Mouse (Mus musculus) forebrain, embryonic 11.5 days (tissue): Measurements from ENCODE around the gene Gpr146. TPM values are rescaled to one million over a fixed set of nuclear protein-coding genes. Genes with fewer than 3 reads are reported as not detected.
A peak's percentile ranks its signal among the peaks of the same experiment; 100 is the strongest.
"Not testable (repeated sequence)": the region's sequence is repeated elsewhere in the genome, so short reads cannot be mapped to it uniquely, and the experiment has no call there.

ENCODE experiments used
- ATAC-seq: fragments of 200-750 bp; cut with Nextera tagmentation; replicated peaks from 2 replicates; pipeline ENCODE4 v1.8.0; 2017; ENCODE audit warnings: moderate TSS enrichment; ENCODE audit not compliant: low FRiP score
- DNase-seq: peaks from one replicate; pipeline ENCODE4 v3.0.0-alpha.2; 2017; ENCODE audit warnings: low spot score
- H3K27ac ChIP-seq: fragments of 300-500 bp; sonication (generic); 2 replicates; pipeline ENCODE4 v1.5.1; 2014; ENCODE audit warnings: low read depth, low read length
- H3K27me3 ChIP-seq: fragments of 300-500 bp; sonication (generic); 2 replicates; pipeline ENCODE4 v1.6.1; 2014; ENCODE audit warnings: mild to moderate bottlenecking, low read length, mixed read lengths; ENCODE audit not compliant: control insufficient read depth, insufficient read depth
- H3K36me3 ChIP-seq: fragments of 300-500 bp; sonication (generic); 2 replicates; pipeline ENCODE4 v1.6.1; 2014; ENCODE audit warnings: mild to moderate bottlenecking, low read length, moderate library complexity, mixed read lengths; ENCODE audit not compliant: control insufficient read depth, insufficient read depth
- H3K4me1 ChIP-seq: fragments of 300-500 bp; sonication (generic); replicated peaks from 2 replicates; pipeline ENCODE4 v1.6.1; 2014; ENCODE audit warnings: low read length, mixed read lengths; ENCODE audit not compliant: control insufficient read depth, insufficient read depth
- H3K4me2 ChIP-seq: fragments of 300-500 bp; sonication (generic); 2 replicates; pipeline ENCODE4 v1.6.1; 2014; ENCODE audit warnings: low read depth, mild to moderate bottlenecking, low read length, moderate library complexity, mixed read lengths; ENCODE audit not compliant: severe bottlenecking
- H3K4me3 ChIP-seq: fragments of 300-500 bp; sonication (generic); 2 replicates; pipeline ENCODE4 v1.5.1; 2014; ENCODE audit warnings: low read depth, low read length
- H3K9ac ChIP-seq: fragments of 300-500 bp; sonication (generic); 2 replicates; pipeline ENCODE4 v1.6.1; 2014; ENCODE audit warnings: low read length
- H3K9me3 ChIP-seq: fragments of 300-500 bp; sonication (generic); 2 replicates; pipeline ENCODE4 v1.6.1; 2016; ENCODE audit warnings: low read length, mixed read lengths; ENCODE audit not compliant: control insufficient read depth
- WGBS: fragments of 180-500 bp; shearing (Covaris S2); extraction: QIAGEN DNeasy Blood & Tissue Kit; methylation state at CpG from one replicate; pipeline ENCODE4 v1.1.7; 2014; 5-methylcytosine and 5-hydroxymethylcytosine counted together
- polyA plus RNA-seq: library from polyadenylated mRNA; unstranded; fragments of >200 nt; fragmentation: Nextera tagmentation; extraction: Ambion mirVana; gene quantifications from 2 replicates; pipeline ENCODE4 v1.2.1, GENCODE M21; 2014

Gene Gpr146
- polyA plus RNA-seq, result 1.8 and 1.9 TPM in 2 replicates

- Histone ChIP-seq H3K36me3 (no peaks in the 10 kb centered on the region), H3K27ac (no peak within 1 kb of the TSS), H3K9me3 (no peaks in the 10 kb centered on the region), H3K4me1 (peaks cover 2% of the 10 kb centered on the region; the same call in 1 of the 2 replicates), H3K4me3 (no peak within 1 kb of the TSS), H3K4me2 (no peak within 1 kb of the TSS), H3K27me3 (no peaks in the 10 kb centered on the region), H3K9ac (no peak within 1 kb of the TSS)
- ATAC-seq, result no peak
- DNase-seq, result no peak
- 86% methylated on average over 18 of the region's 18 CpGs for WGBS
Observed at GRCm38 (mm10) chr5:139377468-139378270, at the start of gene Gpr146. Gene Gpr146 (plus strand): TSS chr5:139377697.

- WGBS, result 71% methylated on average over 7 of the region's 7 CpGs
- no peak for DNase-seq
- Histone ChIP-seq H3K27ac (no peak overlapping the region), H3K9ac (no peak overlapping the region), H3K27me3 (peaks cover 5% of the 10 kb centered on the region), H3K9me3 (no peaks in the 10 kb centered on the region), H3K4me1 (no peaks in the 10 kb centered on the region), H3K4me2 (no peak overlapping the region), H3K4me3 (no peak overlapping the region), H3K36me3 (no peaks in the 10 kb centered on the region)
- no peak for ATAC-seq
Observed at GRCm38 (mm10) chr5:139330766-139331165, 46.7 kb upstream of the Gpr146 start.

- peak; percentile 89 for DNase-seq
- Histone ChIP-seq H3K9me3 (no peaks in the 10 kb centered on the region), H3K27me3 (no peaks in the 10 kb centered on the region; the same call in 1 of the 2 replicates), H3K27ac (no peak overlapping the region), H3K4me3 (no peak overlapping the region), H3K4me1 (no peaks in the 10 kb centered on the region), H3K9ac (no peak overlapping the region), H3K36me3 (no peaks in the 10 kb centered on the region), H3K4me2 (no peak overlapping the region)
- ATAC-seq, result no peak; the same call in 1 of the 2 replicates
- 19% methylated on average over 8 of the region's 8 CpGs for WGBS
Observed at GRCm38 (mm10) chr5:139331742-139332141, 45.8 kb upstream of the Gpr146 start.

GRCm38 (mm10) chr5:139332590-139333272 lies 44.8 kb upstream of the Gpr146 start:
- DNase-seq, result no peak
- Histone ChIP-seq H3K27me3 (no peaks in the 10 kb centered on the region), H3K4me2 (no peak overlapping the region), H3K9me3 (no peaks in the 10 kb centered on the region), H3K36me3 (peaks cover 2% of the 10 kb centered on the region), H3K27ac (no peak overlapping the region), H3K9ac (no peak overlapping the region), H3K4me1 (no peaks in the 10 kb centered on the region), H3K4me3 (no peak overlapping the region)
- no peak for ATAC-seq
- 86% methylated on average over 8 of the region's 8 CpGs for WGBS

GRCm38 (mm10) chr5:139333301-139334013 lies 44.0 kb upstream of the Gpr146 start:
- H3K9me3 ChIP-seq, result no peaks in the 10 kb centered on the region
- DNase-seq, result no peak
- H3K4me1 ChIP-seq, result no peaks in the 10 kb centered on the region
- no peak for ATAC-seq
- no peak overlapping the region for H3K4me3 ChIP-seq
- no peak overlapping the region for H3K27ac ChIP-seq
- no peaks in the 10 kb centered on the region for H3K27me3 ChIP-seq
- 88% methylated on average over 16 of the region's 16 CpGs for WGBS
- H3K36me3 ChIP-seq, result peaks cover 4% of the 10 kb centered on the region
- no peak overlapping the region for H3K4me2 ChIP-seq
- H3K9ac ChIP-seq, result no peak overlapping the region

- not testable (repeated sequence) for H3K9ac ChIP-seq, H3K27me3 ChIP-seq, H3K9me3 ChIP-seq, H3K36me3 ChIP-seq, ATAC-seq, H3K4me3 ChIP-seq, DNase-seq, H3K4me2 ChIP-seq, H3K4me1 ChIP-seq, H3K27ac ChIP-seq
- WGBS, result 89% methylated on average over 10 of the region's 10 CpGs
Observed at GRCm38 (mm10) chr5:139334394-139334793, 43.1 kb upstream of the Gpr146 start.

- Histone ChIP-seq H3K4me1 (no peaks in the 10 kb centered on the region), H3K27me3 (no peaks in the 10 kb centered on the region), H3K4me3 (no peak overlapping the region), H3K27ac (no peak overlapping the region), H3K4me2 (no peak overlapping the region), H3K9me3 (no peaks in the 10 kb centered on the region), H3K36me3 (peaks cover 8% of the 10 kb centered on the region), H3K9ac (no peak overlapping the region)
- ATAC-seq, result no peak
- 85% methylated on average over 4 of the region's 4 CpGs for WGBS
- DNase-seq, result no peak
Observed at GRCm38 (mm10) chr5:139335634-139336033, 41.9 kb upstream of the Gpr146 start.

GRCm38 (mm10) chr5:139337826-139338370 lies 39.6 kb upstream of the Gpr146 start:
- H3K9me3 ChIP-seq, result no peaks in the 10 kb centered on the region
- H3K27ac ChIP-seq, result no peak overlapping the region
- DNase-seq, result no peak
- no peak overlapping the region for H3K4me3 ChIP-seq
- H3K4me1 ChIP-seq, result no peaks in the 10 kb centered on the region
- H3K36me3 ChIP-seq, result peaks cover 12% of the 10 kb centered on the region
- no peak for ATAC-seq
- H3K27me3 ChIP-seq, result no peaks in the 10 kb centered on the region
- no peak overlapping the region for H3K4me2 ChIP-seq
- no peak overlapping the region for H3K9ac ChIP-seq
- 88% methylated on average over 13 of the region's 13 CpGs for WGBS
